Mouse (Mus musculus): ENCODE measurements around the gene Rasa3.

Rasa3 gene

DNA sequence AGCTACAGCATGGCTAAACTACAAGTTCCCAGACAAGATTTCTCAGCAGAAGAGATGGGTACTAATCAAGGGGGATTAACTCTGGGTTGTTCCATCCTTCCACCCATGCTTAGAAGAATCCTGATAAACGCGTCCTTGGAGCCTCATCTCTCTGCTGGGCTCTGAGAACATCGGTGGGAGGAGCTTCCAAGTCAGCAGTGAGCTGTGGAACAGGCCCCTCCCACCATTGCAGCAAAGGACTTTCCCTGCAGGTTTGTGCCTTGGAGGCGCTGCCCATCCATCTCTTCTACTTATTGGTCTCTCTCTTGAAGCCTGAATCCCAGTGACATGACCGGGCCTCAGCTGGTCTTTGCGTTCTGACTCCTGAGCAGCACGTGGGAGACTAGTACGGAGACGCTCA lies 36.2 kb downstream of the Rasa3 start:
- Histone ChIP-seq H3K9me3 (ENCODE audit: low read length) (no peaks in the 10 kb centered on the region), H3K4me1 (replicated peaks; ENCODE audit: low read depth, low read length) (peaks cover 23% of the 10 kb centered on the region)
- TF ChIP-seq POU5F1 (IDR thresholded peaks at IDR 0.05; ENCODE audit: borderline replicate concordance, low read length): no peak
- no peak for TF ChIP-seq CTCF (conservative IDR thresholded peaks at IDR 0.05; ENCODE audit: low read length)
- no peak for TF ChIP-seq NANOG (IDR thresholded peaks at IDR 0.05; ENCODE audit: borderline replicate concordance, low read length)

DNA sequence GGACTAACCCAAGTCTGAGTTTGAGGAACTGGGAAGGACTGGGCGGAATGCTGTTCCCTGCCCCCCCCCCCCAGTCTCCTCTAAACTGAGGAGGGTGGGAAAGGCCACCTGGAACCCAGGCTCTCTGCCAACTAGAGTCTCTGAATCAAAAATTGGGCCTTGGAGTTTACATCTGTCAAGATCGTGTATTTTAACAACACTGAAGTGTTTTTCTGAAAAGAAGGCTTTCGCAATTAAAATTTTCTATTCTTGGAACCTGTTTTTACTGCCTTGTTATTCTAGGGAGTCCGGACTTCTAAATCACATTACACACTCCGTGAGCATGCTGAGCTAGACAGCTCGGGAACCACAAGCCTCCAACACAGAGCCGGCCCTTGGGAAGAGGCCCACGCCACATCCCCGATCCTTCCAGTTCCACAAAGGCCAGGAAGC lies 36.9 kb downstream of the Rasa3 start:
- TF ChIP-seq CTCF (conservative IDR thresholded peaks at IDR 0.05; ENCODE audit: low read length) (no peak), NANOG (IDR thresholded peaks at IDR 0.05; ENCODE audit: borderline replicate concordance, low read length) (no peak), POU5F1 (IDR thresholded peaks at IDR 0.05; ENCODE audit: borderline replicate concordance, low read length) (no peak)
- Histone ChIP-seq H3K27me3 (ENCODE audit: insufficient read depth, low read length) (no peaks in the 10 kb centered on the region), H3K4me3 (replicated peaks; ENCODE audit: low read length) (no peak overlapping the region), H3K9me3 (ENCODE audit: low read length) (no peaks in the 10 kb centered on the region), H3K36me3 (ENCODE audit: insufficient read depth, low read length) (no peaks in the 10 kb centered on the region), H3K4me1 (replicated peaks; ENCODE audit: low read depth, low read length) (peaks cover 21% of the 10 kb centered on the region)

More for the DNA sequence above, 36.2 kb downstream of the Rasa3 start:
- Histone ChIP-seq H3K36me3 (ENCODE audit: insufficient read depth, low read length) (no peaks in the 10 kb centered on the region), H3K27me3 (ENCODE audit: insufficient read depth, low read length) (no peaks in the 10 kb centered on the region), H3K4me3 (replicated peaks; ENCODE audit: low read length) (no peak overlapping the region)

DNA sequence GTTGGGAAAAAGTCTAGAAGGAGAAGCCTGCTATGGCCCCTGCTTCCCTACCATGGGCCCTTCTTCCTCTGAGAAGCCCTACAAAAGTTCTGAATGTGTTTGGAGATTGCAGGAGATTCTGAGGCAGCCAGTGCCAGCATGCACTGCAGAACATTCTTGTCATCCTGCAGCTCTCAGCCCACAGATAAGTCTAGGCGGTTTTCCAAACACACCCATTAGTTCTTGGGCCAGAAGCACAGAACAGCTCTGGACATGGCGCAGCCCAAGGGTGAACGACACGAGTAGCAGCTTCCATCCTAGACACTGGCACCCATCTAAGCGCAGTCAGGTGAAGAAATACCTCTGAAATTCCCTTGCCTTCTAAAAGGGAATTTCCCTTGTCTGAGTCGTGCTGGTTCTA lies 44.3 kb downstream of the Rasa3 start:
- Histone ChIP-seq H3K36me3 (ENCODE audit: insufficient read depth, low read length) (no peaks in the 10 kb centered on the region), H3K27me3 (ENCODE audit: insufficient read depth, low read length) (no peaks in the 10 kb centered on the region)
- TF ChIP-seq NANOG (IDR thresholded peaks at IDR 0.05; ENCODE audit: borderline replicate concordance, low read length) (no peak), POU5F1 (IDR thresholded peaks at IDR 0.05; ENCODE audit: borderline replicate concordance, low read length) (no peak), CTCF (conservative IDR thresholded peaks at IDR 0.05; ENCODE audit: low read length) (no peak)

DNA sequence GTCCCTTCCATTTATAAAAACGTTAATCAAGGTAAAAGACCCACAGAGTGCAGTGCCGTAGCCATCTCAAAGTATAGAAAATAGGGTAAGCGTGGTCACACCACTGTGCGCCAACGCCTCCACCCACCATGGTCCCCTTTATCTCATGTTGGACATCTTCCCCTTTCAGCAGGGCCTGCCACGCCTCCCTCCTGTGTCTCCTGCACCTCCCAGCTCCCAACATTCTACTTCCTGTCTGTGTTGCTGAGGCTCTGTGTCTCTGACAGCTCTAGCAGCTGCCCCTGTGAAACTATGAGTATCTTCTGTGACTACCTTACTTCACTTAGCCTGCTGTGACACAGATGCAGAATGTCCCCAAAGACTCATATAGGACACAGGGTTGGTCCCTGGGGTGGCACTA lies 45.1 kb downstream of the Rasa3 start:
- no peaks in the 10 kb centered on the region for H3K27me3 ChIP-seq (ENCODE audit: insufficient read depth, low read length)
- TF ChIP-seq NANOG (IDR thresholded peaks at IDR 0.05; ENCODE audit: borderline replicate concordance, low read length): no peak
- no peak for TF ChIP-seq POU5F1 (IDR thresholded peaks at IDR 0.05; ENCODE audit: borderline replicate concordance, low read length)
- TF ChIP-seq CTCF (conservative IDR thresholded peaks at IDR 0.05; ENCODE audit: low read length): no peak
- peaks cover 8% of the 10 kb centered on the region for H3K9me3 ChIP-seq (ENCODE audit: low read length)
- no peaks in the 10 kb centered on the region for H3K36me3 ChIP-seq (ENCODE audit: insufficient read depth, low read length)
- peaks cover 10% of the 10 kb centered on the region for H3K4me1 ChIP-seq (replicated peaks; ENCODE audit: low read depth, low read length)
- no peak overlapping the region for H3K4me3 ChIP-seq (replicated peaks; ENCODE audit: low read length)

More for the DNA sequence above, 44.3 kb downstream of the Rasa3 start:
- Histone ChIP-seq H3K9me3 (ENCODE audit: low read length) (peaks cover 8% of the 10 kb centered on the region), H3K4me1 (replicated peaks; ENCODE audit: low read depth, low read length) (peaks cover 10% of the 10 kb centered on the region), H3K4me3 (replicated peaks; ENCODE audit: low read length) (no peak overlapping the region)

DNA sequence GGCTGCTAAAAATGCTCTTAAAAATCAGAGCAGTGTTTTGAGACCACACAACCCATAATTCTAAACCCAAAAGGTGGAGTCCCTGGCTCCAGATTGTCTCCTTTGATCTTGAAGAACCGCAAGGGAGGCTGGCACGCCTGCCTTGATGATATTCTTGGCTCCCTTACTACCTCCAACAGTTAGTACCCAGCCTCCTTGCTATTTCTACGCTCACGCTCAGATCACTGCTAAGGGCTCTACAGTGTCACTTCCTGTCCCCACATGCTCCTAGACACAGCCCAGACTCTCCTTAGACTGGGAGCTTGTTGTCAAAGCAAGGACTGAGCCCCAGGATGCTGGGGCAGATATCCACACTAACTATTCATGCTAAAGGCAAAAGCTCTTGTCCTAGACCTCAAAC lies 46.6 kb downstream of the Rasa3 start:
- H3K4me1 ChIP-seq (replicated peaks; ENCODE audit: low read depth, low read length): peaks cover 10% of the 10 kb centered on the region

DNA sequence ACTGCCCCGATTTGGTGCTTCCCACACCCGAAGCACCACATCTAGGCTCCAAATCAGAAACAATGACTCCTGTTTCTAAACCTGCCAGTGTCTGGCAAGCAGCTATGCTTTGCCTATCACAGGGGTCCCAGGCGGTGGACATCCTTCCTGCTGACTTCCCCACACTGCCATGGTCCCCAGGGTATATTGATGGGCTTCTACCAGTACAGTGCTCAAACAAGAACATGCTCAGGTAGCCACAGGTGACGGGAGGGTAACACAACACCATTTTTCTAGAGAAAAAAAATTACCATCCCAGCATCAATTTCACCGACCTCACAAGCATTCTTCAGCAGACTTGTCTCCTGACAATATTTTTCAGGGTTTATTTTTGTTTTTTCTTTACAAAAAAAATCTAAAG lies 47.2 kb downstream of the Rasa3 start:
- Histone ChIP-seq H3K36me3 (ENCODE audit: insufficient read depth, low read length) (no peaks in the 10 kb centered on the region), H3K4me3 (replicated peaks; ENCODE audit: low read length) (no peak overlapping the region), H3K4me1 (replicated peaks; ENCODE audit: low read depth, low read length) (peaks cover 12% of the 10 kb centered on the region), H3K27me3 (ENCODE audit: insufficient read depth, low read length) (no peaks in the 10 kb centered on the region), H3K9me3 (ENCODE audit: low read length) (peaks cover 15% of the 10 kb centered on the region)
- no peak for TF ChIP-seq CTCF (conservative IDR thresholded peaks at IDR 0.05; ENCODE audit: low read length)
- TF ChIP-seq NANOG (IDR thresholded peaks at IDR 0.05; ENCODE audit: borderline replicate concordance, low read length): no peak
- TF ChIP-seq POU5F1 (IDR thresholded peaks at IDR 0.05; ENCODE audit: borderline replicate concordance, low read length): no peak

More for the DNA sequence above, 46.6 kb downstream of the Rasa3 start:
- H3K9me3 ChIP-seq (ENCODE audit: low read length): peaks cover 15% of the 10 kb centered on the region
- H3K4me3 ChIP-seq (replicated peaks; ENCODE audit: low read length): no peak overlapping the region
- TF ChIP-seq NANOG (IDR thresholded peaks at IDR 0.05; ENCODE audit: borderline replicate concordance, low read length) (no peak), CTCF (conservative IDR thresholded peaks at IDR 0.05; ENCODE audit: low read length) (no peak), POU5F1 (IDR thresholded peaks at IDR 0.05; ENCODE audit: borderline replicate concordance, low read length) (no peak)
- H3K36me3 ChIP-seq (ENCODE audit: insufficient read depth, low read length): no peaks in the 10 kb centered on the region
- no peaks in the 10 kb centered on the region for H3K27me3 ChIP-seq (ENCODE audit: insufficient read depth, low read length)

DNA sequence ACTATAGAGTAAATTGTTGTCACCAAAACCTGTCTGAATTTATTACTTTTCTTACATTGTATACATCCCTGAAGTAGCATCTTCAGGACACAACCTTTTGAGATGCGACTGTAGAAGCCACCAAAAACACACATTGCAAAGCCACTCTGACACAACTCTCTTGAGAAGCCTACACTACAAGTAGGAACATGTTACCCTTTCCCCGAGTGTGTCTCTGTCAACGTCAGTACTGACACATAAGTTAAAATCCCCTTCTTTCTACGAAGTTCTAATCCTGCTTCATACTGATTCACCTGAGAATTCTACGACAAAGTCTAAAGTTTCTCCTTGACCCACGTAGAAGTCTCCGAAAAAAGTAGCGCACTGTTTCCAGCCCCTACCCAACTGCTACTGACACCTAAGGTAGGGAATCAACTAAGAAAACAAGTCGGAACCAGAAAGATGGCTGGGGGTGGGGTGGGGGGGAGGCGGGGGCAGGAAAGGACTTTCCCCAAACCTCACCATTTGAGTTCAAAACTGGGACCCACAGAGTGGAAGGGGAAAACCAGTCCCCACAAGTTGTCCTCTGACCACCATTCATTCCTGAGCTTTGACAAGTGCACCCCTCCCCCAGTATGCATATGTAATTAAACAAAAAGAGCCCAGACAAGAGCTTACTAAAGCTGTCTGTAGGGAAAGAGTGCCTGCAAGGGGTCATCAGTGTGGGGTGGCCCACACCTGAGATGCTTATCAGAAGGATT lies 47.9 kb downstream of the Rasa3 start:
- H3K36me3 ChIP-seq (ENCODE audit: insufficient read depth, low read length): no peaks in the 10 kb centered on the region
- TF ChIP-seq CTCF (conservative IDR thresholded peaks at IDR 0.05; ENCODE audit: low read length) (no peak), NANOG (IDR thresholded peaks at IDR 0.05; ENCODE audit: borderline replicate concordance, low read length) (no peak), POU5F1 (IDR thresholded peaks at IDR 0.05; ENCODE audit: borderline replicate concordance, low read length) (no peak)
- no peak overlapping the region for H3K4me3 ChIP-seq (replicated peaks; ENCODE audit: low read length)
- peaks cover 15% of the 10 kb centered on the region for H3K9me3 ChIP-seq (ENCODE audit: low read length)
- H3K27me3 ChIP-seq (ENCODE audit: insufficient read depth, low read length): 0 out of 2 replicates have a peak, but pooled peaks cover 3% of the 10 kb centered on the region
- H3K4me1 ChIP-seq (replicated peaks; ENCODE audit: low read depth, low read length): peaks cover 19% of the 10 kb centered on the region

DNA sequence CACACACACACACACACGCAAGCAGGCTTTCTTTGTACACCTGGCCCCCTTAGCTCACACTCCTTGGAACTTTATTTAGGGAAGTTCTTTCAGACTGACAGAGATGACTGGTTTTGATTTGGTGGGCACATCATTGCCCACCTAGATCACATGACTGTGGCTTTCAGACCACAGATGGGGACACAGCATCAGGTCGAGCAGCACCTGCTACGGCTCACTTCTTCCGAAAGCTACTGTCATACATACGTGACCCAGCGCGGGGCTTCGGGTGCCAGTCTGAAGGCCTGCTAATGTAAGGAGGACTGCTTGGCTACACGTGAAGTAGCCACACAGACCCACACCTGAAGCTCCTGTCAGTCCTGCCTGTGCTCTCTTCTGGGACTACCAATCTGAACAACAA lies 49.3 kb downstream of the Rasa3 start:
- TF ChIP-seq POU5F1 (IDR thresholded peaks at IDR 0.05; ENCODE audit: borderline replicate concordance, low read length) (no peak), CTCF (conservative IDR thresholded peaks at IDR 0.05; ENCODE audit: low read length) (no peak), NANOG (IDR thresholded peaks at IDR 0.05; ENCODE audit: borderline replicate concordance, low read length) (no peak)
- H3K9me3 ChIP-seq (ENCODE audit: low read length): peaks cover 7% of the 10 kb centered on the region; the same call in 1 of the 2 replicates
- H3K36me3 ChIP-seq (ENCODE audit: insufficient read depth, low read length): no peaks in the 10 kb centered on the region
- peaks cover 30% of the 10 kb centered on the region for H3K4me1 ChIP-seq (replicated peaks; ENCODE audit: low read depth, low read length)
- no peak overlapping the region for H3K4me3 ChIP-seq (replicated peaks; ENCODE audit: low read length)
- H3K27me3 ChIP-seq (ENCODE audit: insufficient read depth, low read length): peaks cover 15% of the 10 kb centered on the region
